Mouse (Mus musculus) embryonic facial prominence, embryonic 15.5 days (tissue): ENCODE measurements around the gene Rln3. TPM values are rescaled to one million over a fixed set of nuclear protein-coding genes. Genes with fewer than 3 reads are reported as not detected.

Experiments
- ATAC-seq: fragments of 200-750 bp; cut with Nextera tagmentation; 2 replicates; pipeline ENCODE4 v1.8.0; 2017; ENCODE audit warnings: low read depth, moderate TSS enrichment; ENCODE audit not compliant: insufficient number of reproducible peaks, low FRiP score, low TSS enrichment
- H3K27ac ChIP-seq: fragments of 300-500 bp; sonication (generic); replicated peaks from 2 replicates; pipeline ENCODE4 v1.5.1; 2015; ENCODE audit warnings: mild to moderate bottlenecking, inconsistent platforms
- H3K27me3 ChIP-seq: fragments of 300-500 bp; sonication (generic); 2 replicates; pipeline ENCODE4 v1.6.1; 2015; ENCODE audit warnings: inconsistent platforms
- H3K36me3 ChIP-seq: fragments of 300-500 bp; sonication (generic); 2 replicates; pipeline ENCODE4 v1.6.1; 2015; ENCODE audit warnings: mild to moderate bottlenecking, inconsistent platforms
- H3K4me1 ChIP-seq: fragments of 300-500 bp; sonication (generic); 2 replicates; pipeline ENCODE4 v1.6.1; 2015; ENCODE audit warnings: inconsistent platforms
- H3K4me2 ChIP-seq: fragments of 300-500 bp; sonication (generic); replicated peaks from 2 replicates; pipeline ENCODE4 v1.6.1; 2015; ENCODE audit warnings: mild to moderate bottlenecking, inconsistent platforms
- H3K4me3 ChIP-seq: fragments of 300-500 bp; sonication (generic); replicated peaks from 2 replicates; pipeline ENCODE4 v1.5.1; 2015; ENCODE audit warnings: mild to moderate bottlenecking, inconsistent platforms
- H3K9ac ChIP-seq: fragments of 300-500 bp; sonication (generic); 2 replicates; pipeline ENCODE4 v1.6.1; 2015; ENCODE audit warnings: inconsistent platforms
- H3K9me3 ChIP-seq: fragments of 300-500 bp; sonication (generic); replicated peaks from 2 replicates; pipeline ENCODE4 v1.6.1; 2016; ENCODE audit warnings: inconsistent platforms
- WGBS: fragments of 180-500 bp; shearing (Covaris S2); methylation state at CpG from one replicate; pipeline ENCODE4 v1.1.7; 2015; 5-methylcytosine and 5-hydroxymethylcytosine counted together
- microRNA counts: library from miRNA; unstranded; fragments of <30 nt; microRNA quantifications from one replicate; lab custom pipeline; 2016
- microRNA-seq: library from miRNA; unstranded; fragments of <30 nt; microRNA quantifications from one replicate; pipeline ENCODE4, GENCODE M21; 2016; ENCODE audit warnings: borderline number of aligned reads
- polyA plus RNA-seq: library from polyadenylated mRNA; unstranded; fragments of >200 nt; fragmentation: Nextera tagmentation; extraction: Ambion mirVana; gene quantifications from 2 replicates; pipeline ENCODE4 v1.2.1, GENCODE M21; 2015

Gene Rln3
- polyA plus RNA-seq, 1 experiment from 2014 or later: not detected

DNA sequence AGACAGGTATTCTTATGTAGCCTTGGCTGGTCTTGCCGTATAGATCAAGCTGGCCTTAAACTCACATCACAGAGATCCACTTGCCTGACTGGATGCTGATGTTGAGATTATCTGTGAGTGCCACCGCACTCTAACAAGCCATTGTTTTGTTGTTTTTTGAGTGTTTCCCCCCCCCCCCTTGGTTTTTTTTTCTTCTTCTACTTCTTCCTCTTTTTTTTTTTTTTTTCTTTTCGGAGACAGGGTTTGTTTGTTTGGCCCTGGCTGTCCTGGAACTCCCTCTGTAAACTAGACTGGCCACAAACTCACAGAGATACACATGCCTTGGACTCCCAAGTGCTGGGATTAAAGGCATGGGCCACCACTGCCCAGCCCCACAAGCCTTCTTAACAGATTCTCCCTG is 50.8 kb downstream of the Rln3 start:
- Histone ChIP-seq H3K4me3 (no peak overlapping the region), H3K9me3 (no peaks in the 10 kb centered on the region), H3K4me1 (peaks cover 12% of the 10 kb centered on the region), H3K36me3 (peaks cover 55% of the 10 kb centered on the region), H3K9ac (no peak overlapping the region), H3K27me3 (no peaks in the 10 kb centered on the region), H3K4me2 (no peak overlapping the region), H3K27ac (no peak overlapping the region)
- WGBS: 69% methylated on average over 3 of the region's 3 CpGs
- no peak for ATAC-seq

MicroRNAs encoded within 50 kb of the gene (microRNA counts, 519-probe panel; counts per million panel counts)
- not detected for microRNA mmu-miR-1199 (lab: Ali Mortazavi, UCI)
- microRNA mmu-miR-709 (lab: Ali Mortazavi, UCI): 1,960 counts per million, percentile 37 among the panel's probes with 10 or more counts

Small RNA genes lying within 50 kb of the gene (microRNA-seq; reads per million reads assigned to microRNA genes)
- not detected for gene Mir1199
- not detected for gene Mir709
- gene Mir8111: 1.4 reads per million

Other genes starting within 250 kb of the Rln3 start
- 22.8 and 23.2 TPM in 2 replicates for gene Adgrl1, start 144.9 kb downstream of the Rln3 start, polyA plus RNA-seq
- 0.45 and 0.60 TPM in 2 replicates for gene Gm10644, start 89.8 kb downstream of the Rln3 start, polyA plus RNA-seq
- 56.8 and 57.2 TPM in 2 replicates for gene Asf1b, start 89.5 kb downstream of the Rln3 start, polyA plus RNA-seq
- gene Prkaca, start 72.0 kb downstream of the Rln3 start, polyA plus RNA-seq: 199 and 217 TPM in 2 replicates
- gene Samd1, start 47.3 kb downstream of the Rln3 start, polyA plus RNA-seq: 10.3 and 13.2 TPM in 2 replicates
- 1.2 and 1.8 TPM in 2 replicates for gene 1700067K01Rik, start 43.5 kb downstream of the Rln3 start, polyA plus RNA-seq
- 0.88 and 1.5 TPM in 2 replicates for gene 2210011C24Rik, start 32.8 kb downstream of the Rln3 start, polyA plus RNA-seq
- gene Palm3, start 23.5 kb downstream of the Rln3 start, polyA plus RNA-seq: 6.5 and 8.6 TPM in 2 replicates
- gene Il27ra, start 2.4 kb downstream of the Rln3 start, polyA plus RNA-seq: 1.4 TPM in 2 replicates
- 1.6 and 1.7 TPM in 2 replicates for gene Gm10643, start 20.1 kb upstream of the Rln3 start, polyA plus RNA-seq
- gene Rfx1, start 21.8 kb upstream of the Rln3 start, polyA plus RNA-seq: 9.8 and 10.2 TPM in 2 replicates
- 8.0 and 9.4 TPM in 2 replicates for gene Dcaf15, start 59.8 kb upstream of the Rln3 start, polyA plus RNA-seq
- 2.8 and 3.5 TPM in 2 replicates for gene Podnl1, start 81.0 kb upstream of the Rln3 start, polyA plus RNA-seq
- gene Cc2d1a, start 102.9 kb upstream of the Rln3 start, polyA plus RNA-seq: 31.8 and 32.8 TPM in 2 replicates
- gene 4930432K21Rik, start 103.0 kb upstream of the Rln3 start, polyA plus RNA-seq: 1.9 and 2.3 TPM in 2 replicates
- 3.5 and 4.0 TPM in 2 replicates for gene Nanos3, start 140.2 kb upstream of the Rln3 start, polyA plus RNA-seq
- 15.8 and 17.7 TPM in 2 replicates for gene Zswim4, start 192.1 kb upstream of the Rln3 start, polyA plus RNA-seq
- gene D8Ertd738e, start 204.7 kb upstream of the Rln3 start, polyA plus RNA-seq: 314 and 349 TPM in 2 replicates
- 61.2 and 62.6 TPM in 2 replicates for gene Mri1, start 212.3 kb upstream of the Rln3 start, polyA plus RNA-seq
- 24.1 and 28.5 TPM in 2 replicates for gene Ccdc130, start 225.4 kb upstream of the Rln3 start, polyA plus RNA-seq